Mouse (Mus musculus): Measurements from ENCODE around the gene Cacna1a. TPM values are rescaled to one million over a fixed set of nuclear protein-coding genes. Genes with fewer than 3 reads are reported as not detected.

The Cacna1a gene
- polyA plus RNA-seq, 1 experiment from 2014 or later: 22.3 TPM

GRCm38 (mm10) chr8:84555269-84555668, 167.0 kb downstream of the Cacna1a start:
- no peak overlapping the region for H3K4me3 ChIP-seq
- 67% methylated on average over 7 of the region's 7 CpGs for WGBS
- H3K4me2 ChIP-seq: no peak overlapping the region

DNA sequence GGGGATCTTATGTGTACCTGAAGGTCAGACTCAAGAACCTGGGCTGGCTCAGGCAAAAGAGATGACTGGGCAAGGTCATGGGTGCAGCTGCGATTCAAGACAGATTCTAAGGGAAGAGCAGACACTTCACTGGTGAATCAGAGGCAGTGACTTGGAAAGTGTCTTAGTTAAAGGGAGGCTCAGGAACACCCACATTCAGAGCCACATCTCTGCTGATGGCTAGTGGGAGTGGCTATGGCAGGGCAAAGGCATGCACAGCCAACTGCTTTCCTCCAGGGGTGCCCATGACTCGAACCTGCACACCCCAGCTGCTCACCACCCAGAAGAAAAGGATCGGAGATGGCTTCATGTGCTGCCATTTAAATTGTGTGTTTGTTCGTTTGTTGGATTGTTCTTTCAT, 169.7 kb downstream of the Cacna1a start:
- H3K36me3 ChIP-seq: peaks cover 22% of the 10 kb centered on the region
- peaks cover 22% of the 10 kb centered on the region for H3K4me1 ChIP-seq (replicated peaks)
- no peak overlapping the region for H3K4me2 ChIP-seq
- no peak overlapping the region for H3K4me3 ChIP-seq
- H3K9ac ChIP-seq: no peak overlapping the region
- peaks cover 32% of the 10 kb centered on the region for H3K27me3 ChIP-seq
- H3K9me3 ChIP-seq: no peaks in the 10 kb centered on the region
- WGBS: 68% methylated on average over 4 of the region's 4 CpGs
- no peak for ATAC-seq (ENCODE audit: low FRiP score, low read depth)
- no peak overlapping the region for H3K27ac ChIP-seq (replicated peaks)

More at GRCm38 (mm10) chr8:84555269-84555668, 167.0 kb downstream of the Cacna1a start:
- Histone ChIP-seq H3K4me1 (replicated peaks) (peaks cover 22% of the 10 kb centered on the region), H3K27ac (replicated peaks) (peak overlapping the region; percentile 82), H3K36me3 (peaks cover 19% of the 10 kb centered on the region), H3K9me3 (no peaks in the 10 kb centered on the region), H3K27me3 (peaks cover 32% of the 10 kb centered on the region), H3K9ac (no peak overlapping the region)
- no peak for ATAC-seq (ENCODE audit: low FRiP score, low read depth)

- Histone ChIP-seq H3K36me3 (peaks cover 22% of the 10 kb centered on the region; the same call in 1 of the 2 replicates), H3K27me3 (peaks cover 32% of the 10 kb centered on the region), H3K9ac (peak overlapping the region; percentile 21; the same call in 1 of the 2 replicates), H3K9me3 (no peaks in the 10 kb centered on the region), H3K27ac (replicated peaks) (no peak overlapping the region), H3K4me2 (peak overlapping the region; percentile 53), H3K4me1 (replicated peaks) (peaks cover 22% of the 10 kb centered on the region), H3K4me3 (peak overlapping the region; percentile 34)
- WGBS: 2% methylated on average over 73 of the region's 84 CpGs
- no peak for ATAC-seq (ENCODE audit: low FRiP score, low read depth)
Observed at GRCm38 (mm10) chr8:84559121-84559604, 170.9 kb downstream of the Cacna1a start.

DNA sequence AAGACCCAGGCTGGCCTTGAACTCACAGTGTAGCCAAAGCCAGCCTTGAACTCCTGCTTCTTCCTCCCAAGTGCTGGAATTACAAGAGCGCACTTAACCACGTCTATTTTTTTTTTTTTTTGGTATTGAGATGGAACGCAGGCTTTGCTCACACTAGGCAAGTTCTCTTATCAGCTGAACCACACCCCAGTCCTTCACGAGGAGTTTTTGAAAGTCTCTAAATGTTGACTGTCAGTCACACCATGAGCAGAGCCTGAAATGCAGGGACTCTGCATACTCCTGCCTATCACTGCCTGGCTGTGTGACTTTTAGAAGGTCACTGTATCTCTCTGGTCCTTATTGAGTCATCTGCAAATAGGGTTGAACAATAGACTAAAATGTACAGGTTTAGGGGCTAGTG, 173.5 kb downstream of the Cacna1a start:
- 88% methylated on average over 4 of the region's 4 CpGs for WGBS
- no peak for ATAC-seq (ENCODE audit: low FRiP score, low read depth)

DNA sequence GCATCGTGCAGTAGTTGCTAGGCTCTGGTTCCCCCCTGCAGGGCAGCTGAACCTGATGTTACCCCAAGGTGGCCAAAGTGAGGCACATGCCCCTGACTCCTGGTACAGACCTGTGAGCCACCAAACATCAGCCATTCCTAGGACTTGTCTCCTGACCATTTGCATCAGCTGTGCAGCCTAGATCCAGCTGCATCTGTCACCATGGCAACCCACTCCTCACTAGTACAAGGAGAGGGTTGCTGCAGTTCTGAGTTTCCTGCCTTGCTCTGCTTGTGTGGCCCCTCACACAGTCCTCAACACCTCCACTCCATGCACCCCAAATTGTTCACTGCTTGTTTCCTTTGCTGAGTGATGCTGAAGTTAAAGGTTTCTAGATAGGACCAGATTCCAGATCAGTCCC, 175.8 kb downstream of the Cacna1a start:
- H3K9me3 ChIP-seq: no peaks in the 10 kb centered on the region
- no peak overlapping the region for H3K9ac ChIP-seq
- H3K36me3 ChIP-seq: peaks cover 36% of the 10 kb centered on the region
- 35% methylated on average over 1 of the region's 1 CpGs for WGBS
- peaks cover 13% of the 10 kb centered on the region for H3K4me1 ChIP-seq (replicated peaks)
- peak; percentile 55; the same call in 1 of the 2 replicates for ATAC-seq (ENCODE audit: low FRiP score, low read depth)
- no peak overlapping the region for H3K4me3 ChIP-seq
- no peak overlapping the region for H3K4me2 ChIP-seq
- H3K27me3 ChIP-seq: peaks cover 6% of the 10 kb centered on the region; the same call in 1 of the 2 replicates
- no peak overlapping the region for H3K27ac ChIP-seq (replicated peaks)

More for the DNA sequence above, 173.5 kb downstream of the Cacna1a start:
- H3K36me3 ChIP-seq: peaks cover 24% of the 10 kb centered on the region; the same call in 1 of the 2 replicates
- no peak overlapping the region for H3K4me2 ChIP-seq
- no peak overlapping the region for H3K27ac ChIP-seq (replicated peaks)
- no peak overlapping the region for H3K9ac ChIP-seq
- H3K4me3 ChIP-seq: no peak overlapping the region
- no peaks in the 10 kb centered on the region for H3K9me3 ChIP-seq
- peaks cover 16% of the 10 kb centered on the region for H3K4me1 ChIP-seq (replicated peaks)
- peaks cover 24% of the 10 kb centered on the region for H3K27me3 ChIP-seq

GRCm38 (mm10) chr8:84565577-84566360, 177.5 kb downstream of the Cacna1a start:
- Histone ChIP-seq H3K27me3 (no peaks in the 10 kb centered on the region), H3K36me3 (peaks cover 35% of the 10 kb centered on the region), H3K4me1 (replicated peaks) (peaks cover 11% of the 10 kb centered on the region), H3K4me2 (no peak overlapping the region), H3K9me3 (no peaks in the 10 kb centered on the region), H3K4me3 (no peak overlapping the region), H3K27ac (replicated peaks) (no peak overlapping the region), H3K9ac (no peak overlapping the region)
- WGBS: 85% methylated on average over 25 of the region's 25 CpGs
- ATAC-seq (ENCODE audit: low FRiP score, low read depth): no peak

DNA sequence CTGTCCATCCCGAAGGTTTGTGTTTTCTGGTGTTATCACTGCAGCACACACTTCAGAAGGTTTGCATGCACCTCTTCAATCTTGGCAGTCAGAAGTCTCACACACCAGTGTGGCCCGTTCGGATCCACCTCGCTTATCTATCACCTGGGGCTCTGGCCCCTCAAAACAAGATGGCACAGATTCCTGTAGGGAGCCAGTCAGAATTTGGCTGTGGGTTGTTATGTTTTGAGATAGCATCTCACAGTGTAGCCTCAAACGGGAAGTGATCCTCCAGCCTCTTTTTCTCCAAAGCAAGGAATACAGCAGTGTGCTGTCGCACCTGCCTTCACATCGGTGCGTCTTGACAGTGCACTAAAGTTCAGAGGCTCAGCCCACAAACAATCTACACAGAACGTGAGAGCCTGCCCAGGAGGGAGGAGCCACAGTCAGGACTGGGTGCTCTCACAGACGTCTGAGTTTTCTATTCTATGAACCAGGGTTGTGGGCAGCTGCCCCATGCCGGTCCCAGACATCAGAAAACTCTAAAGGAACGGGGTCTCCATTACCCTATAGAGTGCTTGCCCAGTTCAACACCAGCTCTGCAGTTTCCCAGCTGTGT, 178.7 kb downstream of the Cacna1a start:
- Histone ChIP-seq H3K9me3 (no peaks in the 10 kb centered on the region), H3K4me2 (no peak overlapping the region), H3K27ac (replicated peaks) (no peak overlapping the region), H3K4me3 (no peak overlapping the region), H3K27me3 (no peaks in the 10 kb centered on the region), H3K36me3 (peaks cover 36% of the 10 kb centered on the region), H3K9ac (no peak overlapping the region), H3K4me1 (replicated peaks) (peaks cover 11% of the 10 kb centered on the region)
- WGBS: 88% methylated on average over 12 of the region's 12 CpGs
- ATAC-seq (ENCODE audit: low FRiP score, low read depth): no peak

DNA sequence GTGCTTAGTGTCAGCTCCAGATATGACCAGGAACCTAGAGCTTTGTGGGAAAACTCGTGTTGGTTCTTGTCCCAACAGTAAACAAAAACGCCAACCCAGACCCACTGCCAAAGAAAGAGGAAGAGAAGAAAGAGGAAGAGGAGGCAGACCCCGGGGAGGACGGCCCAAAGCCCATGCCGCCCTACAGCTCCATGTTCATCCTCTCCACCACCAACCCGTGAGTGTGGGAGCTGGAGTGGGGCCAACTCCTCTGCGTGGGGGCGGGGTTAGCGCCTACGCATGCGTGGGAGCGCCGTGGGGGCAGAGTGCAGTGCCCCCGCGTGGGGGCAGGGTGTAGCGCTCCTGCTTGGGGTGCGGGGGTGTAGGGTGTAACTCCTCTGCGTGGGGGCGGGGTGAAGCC, 179.3 kb downstream of the Cacna1a start:
- ATAC-seq (ENCODE audit: low FRiP score, low read depth): no peak
- Histone ChIP-seq H3K27ac (replicated peaks) (no peak overlapping the region), H3K36me3 (peaks cover 42% of the 10 kb centered on the region), H3K4me3 (no peak overlapping the region), H3K4me1 (replicated peaks) (peaks cover 11% of the 10 kb centered on the region), H3K9ac (no peak overlapping the region), H3K4me2 (no peak overlapping the region), H3K9me3 (no peaks in the 10 kb centered on the region), H3K27me3 (no peaks in the 10 kb centered on the region)
- WGBS: 77% methylated on average over 19 of the region's 19 CpGs

DNA sequence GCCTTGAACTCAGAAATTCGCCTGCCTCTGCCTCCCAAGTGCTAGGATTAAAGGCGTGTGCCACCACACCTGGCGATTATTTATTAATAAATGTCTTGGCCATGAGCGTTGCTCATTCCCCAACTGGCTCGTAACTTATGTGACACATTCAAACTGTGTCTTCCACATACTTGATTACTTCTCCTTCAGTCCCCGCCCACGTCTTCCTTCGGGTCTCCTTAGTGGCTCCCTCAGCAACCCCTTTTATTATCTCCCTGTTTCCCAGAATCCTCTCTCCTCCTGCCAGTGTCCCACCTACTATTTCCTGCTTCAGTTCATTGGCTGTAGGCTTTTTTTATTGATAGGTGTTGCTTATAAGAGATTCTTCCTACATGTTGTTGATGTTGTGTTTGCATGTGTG, 180.5 kb downstream of the Cacna1a start:
- H3K27ac ChIP-seq (replicated peaks): no peak overlapping the region
- H3K9me3 ChIP-seq: no peaks in the 10 kb centered on the region
- ATAC-seq (ENCODE audit: low FRiP score, low read depth): no peak
- H3K4me2 ChIP-seq: no peak overlapping the region
- peaks cover 8% of the 10 kb centered on the region for H3K4me1 ChIP-seq (replicated peaks)
- H3K36me3 ChIP-seq: peaks cover 45% of the 10 kb centered on the region
- no peak overlapping the region for H3K4me3 ChIP-seq
- H3K27me3 ChIP-seq: no peaks in the 10 kb centered on the region
- 84% methylated on average over 8 of the region's 8 CpGs for WGBS
- no peak overlapping the region for H3K9ac ChIP-seq

- Histone ChIP-seq H3K9me3 (no peaks in the 10 kb centered on the region), H3K9ac (no peak overlapping the region), H3K36me3 (peaks cover 54% of the 10 kb centered on the region), H3K4me1 (replicated peaks) (no peaks in the 10 kb centered on the region), H3K27ac (replicated peaks) (no peak overlapping the region), H3K27me3 (no peaks in the 10 kb centered on the region), H3K4me2 (no peak overlapping the region), H3K4me3 (no peak overlapping the region)
- 46% methylated on average over 25 of the region's 25 CpGs for WGBS
- 0 out of 2 replicates have a peak, but pooled peaks have one; percentile 31 for ATAC-seq (ENCODE audit: low FRiP score, low read depth)
Observed at GRCm38 (mm10) chr8:84569921-84570673, 181.9 kb downstream of the Cacna1a start.

GRCm38 (mm10) chr8:84577432-84577831, 189.2 kb downstream of the Cacna1a start:
- no peaks in the 10 kb centered on the region for H3K27me3 ChIP-seq
- no peak overlapping the region for H3K4me3 ChIP-seq
- H3K36me3 ChIP-seq: peaks cover 33% of the 10 kb centered on the region
- H3K4me1 ChIP-seq (replicated peaks): no peaks in the 10 kb centered on the region
- no peak overlapping the region for H3K4me2 ChIP-seq
- WGBS: 87% methylated on average over 4 of the region's 4 CpGs
- no peak overlapping the region for H3K27ac ChIP-seq (replicated peaks)
- no peak for ATAC-seq (ENCODE audit: low FRiP score, low read depth)
- H3K9me3 ChIP-seq: no peaks in the 10 kb centered on the region
- H3K9ac ChIP-seq: no peak overlapping the region

GRCm38 (mm10) chr8:84579595-84579994, 191.4 kb downstream of the Cacna1a start:
- no peak overlapping the region for H3K4me3 ChIP-seq
- no peak overlapping the region for H3K9ac ChIP-seq
- H3K36me3 ChIP-seq: peaks cover 36% of the 10 kb centered on the region
- H3K27ac ChIP-seq (replicated peaks): no peak overlapping the region
- peak; percentile 40; the same call in 1 of the 2 replicates for ATAC-seq (ENCODE audit: low FRiP score, low read depth)
- no peaks in the 10 kb centered on the region for H3K4me1 ChIP-seq (replicated peaks)
- 24% methylated on average over 3 of the region's 3 CpGs for WGBS
- H3K27me3 ChIP-seq: no peaks in the 10 kb centered on the region
- no peaks in the 10 kb centered on the region for H3K9me3 ChIP-seq
- H3K4me2 ChIP-seq: no peak overlapping the region
